Mouse (Mus musculus) midbrain, embryonic 14.5 days (tissue): ENCODE data around the gene Stk32b. TPM values are rescaled to one million over a fixed set of nuclear protein-coding genes. Genes with fewer than 3 reads are reported as not detected.

Experiments
- ATAC-seq: fragments of 200-750 bp; cut with Nextera tagmentation; 2 replicates; pipeline ENCODE4 v1.8.0; 2017; ENCODE audit warnings: moderate number of reproducible peaks, moderate library complexity; ENCODE audit not compliant: low FRiP score, low TSS enrichment
- DNase-seq: peaks from one replicate; pipeline ENCODE4 v3.0.0-alpha.2; 2015
- H3K27ac ChIP-seq: fragments of 300-500 bp; sonication (generic); replicated peaks from 2 replicates; pipeline ENCODE4 v1.5.1; 2014; ENCODE audit warnings: mild to moderate bottlenecking, low read depth, low read length, moderate library complexity
- H3K27me3 ChIP-seq: fragments of 300-500 bp; sonication (generic); 2 replicates; pipeline ENCODE4 v1.6.1; 2014; ENCODE audit warnings: low read length, control low read depth, mixed read lengths; ENCODE audit not compliant: control insufficient read depth, insufficient read depth
- H3K36me3 ChIP-seq: fragments of 300-500 bp; sonication (generic); 2 replicates; pipeline ENCODE4 v1.6.1; 2014; ENCODE audit warnings: low read length, control low read depth; ENCODE audit not compliant: control insufficient read depth, insufficient read depth
- H3K4me1 ChIP-seq: fragments of 300-500 bp; sonication (generic); 2 replicates; pipeline ENCODE4 v1.6.1; 2014; ENCODE audit warnings: mild to moderate bottlenecking, antibody characterized with exemption, low read length, control low read depth; ENCODE audit not compliant: control insufficient read depth, insufficient read depth
- H3K4me2 ChIP-seq: fragments of 300-500 bp; sonication (generic); 2 replicates; pipeline ENCODE4 v1.6.1; 2014; ENCODE audit warnings: mild to moderate bottlenecking, low read length, moderate library complexity
- H3K4me3 ChIP-seq: fragments of 300-500 bp; sonication (generic); replicated peaks from 2 replicates; pipeline ENCODE4 v1.5.1; 2014; ENCODE audit warnings: low read depth, low read length
- H3K9ac ChIP-seq: fragments of 300-500 bp; sonication (generic); replicated peaks from 2 replicates; pipeline ENCODE4 v1.6.1; 2014; ENCODE audit warnings: mild to moderate bottlenecking, low read length, moderate library complexity
- H3K9me3 ChIP-seq: fragments of 300-500 bp; sonication (generic); 2 replicates; pipeline ENCODE4 v1.6.1; 2016; ENCODE audit warnings: low read length, control low read depth, mixed read lengths; ENCODE audit not compliant: control insufficient read depth
- WGBS: fragments of 180-500 bp; shearing (Covaris S2); extraction: QIAGEN DNeasy Blood & Tissue Kit; methylation state at CpG from one replicate; pipeline ENCODE4 v1.1.7; 2014; 5-methylcytosine and 5-hydroxymethylcytosine counted together
- polyA plus RNA-seq: library from polyadenylated mRNA; unstranded; fragments of >200 nt; fragmentation: Nextera tagmentation; extraction: Ambion mirVana; gene quantifications from 2 replicates; pipeline ENCODE4 v1.2.1, GENCODE M21; 2014

The Stk32b gene
- polyA plus RNA-seq, 1 experiment from 2014 or later, result 33.4 TPM

DNA sequence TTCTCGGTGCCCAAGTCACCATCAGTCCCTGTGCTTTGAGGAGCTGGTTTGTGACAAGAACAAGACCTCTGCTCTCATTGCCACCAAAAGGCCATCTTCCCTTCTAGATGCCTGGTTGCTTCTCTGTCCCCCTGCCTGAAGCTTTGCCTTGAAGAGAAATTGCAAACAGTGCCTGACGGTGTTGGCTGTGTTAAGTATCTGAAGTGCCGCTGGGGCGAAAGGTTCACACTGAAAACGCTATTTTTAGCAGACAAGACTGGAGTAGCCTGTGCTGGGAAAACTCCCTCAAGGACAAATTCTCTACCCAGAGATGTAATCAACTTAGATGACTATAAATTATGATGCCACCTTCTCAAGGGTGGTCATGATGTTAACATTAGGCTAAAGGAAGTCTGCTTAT lies 129.1 kb downstream of the Stk32b start:
- ATAC-seq (no peak), DNase-seq (no peak)
- Histone ChIP-seq H3K9me3 (no peaks in the 10 kb centered on the region), H3K9ac (no peak overlapping the region), H3K27me3 (no peaks in the 10 kb centered on the region), H3K27ac (no peak overlapping the region), H3K4me2 (no peak overlapping the region), H3K36me3 (no peaks in the 10 kb centered on the region), H3K4me1 (no peaks in the 10 kb centered on the region), H3K4me3 (no peak overlapping the region)
- WGBS, result 88% methylated on average over 5 of the region's 5 CpGs

DNA sequence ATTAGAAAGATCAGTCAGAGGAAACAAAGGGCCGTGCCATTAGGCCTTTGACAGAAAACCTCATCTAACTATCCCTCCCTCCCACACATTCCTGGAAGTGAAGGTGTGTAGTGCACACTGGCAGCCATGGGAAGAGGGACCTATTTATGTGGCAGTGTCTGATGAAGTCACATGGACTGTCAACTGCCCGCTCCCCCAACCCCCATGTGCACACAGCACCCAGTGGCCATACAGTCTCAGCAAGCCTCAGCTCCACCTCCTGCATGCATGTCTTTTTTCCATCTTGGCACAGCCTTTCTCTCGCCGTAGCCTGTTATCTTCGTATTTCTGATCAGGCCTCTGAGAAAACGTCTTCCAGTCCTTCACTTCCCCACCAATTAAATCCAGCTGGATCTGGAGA lies 130.9 kb downstream of the Stk32b start:
- WGBS, result 84% methylated on average over 6 of the region's 6 CpGs
- ATAC-seq (no peak), DNase-seq (no peak)
- Histone ChIP-seq H3K4me3 (no peak overlapping the region), H3K4me1 (no peaks in the 10 kb centered on the region), H3K36me3 (no peaks in the 10 kb centered on the region), H3K9me3 (no peaks in the 10 kb centered on the region), H3K27me3 (no peaks in the 10 kb centered on the region), H3K27ac (no peak overlapping the region), H3K9ac (no peak overlapping the region), H3K4me2 (no peak overlapping the region)

DNA sequence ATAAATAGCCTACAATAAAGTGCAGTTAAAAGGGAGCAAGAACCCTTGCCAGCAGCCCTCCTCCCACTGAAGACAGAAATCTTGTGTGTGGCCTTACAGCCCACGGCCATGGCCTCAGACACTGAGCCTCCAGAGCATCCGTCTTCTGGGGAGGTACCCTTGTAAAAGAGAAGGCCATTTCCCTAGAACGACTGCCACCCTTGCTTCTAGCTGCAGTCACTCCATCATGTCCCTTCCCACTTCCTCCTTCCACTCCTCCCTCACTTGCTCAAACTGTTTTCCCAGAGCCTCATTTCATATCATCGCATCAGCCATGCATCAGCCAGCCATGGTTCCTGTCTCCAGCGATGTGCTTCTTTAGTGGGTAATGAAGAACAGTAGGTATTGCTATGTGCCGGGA lies 141.5 kb downstream of the Stk32b start:
- DNase-seq (no peak), ATAC-seq (no peak)
- no peak overlapping the region for H3K4me2 ChIP-seq
- H3K27ac ChIP-seq, result no peak overlapping the region
- no peaks in the 10 kb centered on the region for H3K4me1 ChIP-seq
- H3K9ac ChIP-seq, result no peak overlapping the region
- H3K4me3 ChIP-seq, result no peak overlapping the region
- H3K9me3 ChIP-seq, result no peaks in the 10 kb centered on the region
- WGBS, result 90% methylated on average over 6 of the region's 6 CpGs
- H3K36me3 ChIP-seq, result no peaks in the 10 kb centered on the region
- no peaks in the 10 kb centered on the region for H3K27me3 ChIP-seq

DNA sequence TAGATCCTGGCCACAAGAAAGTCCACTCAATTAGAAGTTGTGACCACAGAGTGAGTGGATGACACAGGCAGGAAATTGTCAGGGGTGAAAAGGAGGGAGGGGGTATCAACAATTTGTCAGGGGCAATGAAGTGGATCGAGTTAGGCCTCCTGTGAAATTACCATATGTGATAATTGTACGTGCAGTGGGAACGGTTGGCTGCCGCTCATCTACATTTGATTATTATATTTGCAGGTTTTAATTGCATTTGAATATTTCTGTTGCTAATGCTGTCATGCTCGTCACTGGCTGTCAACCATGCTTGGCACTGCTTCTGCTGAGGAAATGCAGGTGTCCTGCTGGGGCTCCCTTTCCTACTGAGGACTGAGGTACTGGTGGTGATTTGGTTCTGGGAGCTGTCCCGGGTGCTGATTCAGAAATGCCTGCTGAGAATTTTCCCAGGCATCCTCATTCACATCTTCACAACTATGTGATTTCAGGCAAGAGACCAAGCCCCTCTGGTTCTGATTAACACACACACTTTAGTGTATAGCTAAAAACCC lies 159.6 kb downstream of the Stk32b start:
- Histone ChIP-seq H3K36me3 (no peaks in the 10 kb centered on the region), H3K27ac (no peak overlapping the region), H3K4me1 (no peaks in the 10 kb centered on the region), H3K4me2 (no peak overlapping the region), H3K4me3 (no peak overlapping the region), H3K9me3 (no peaks in the 10 kb centered on the region), H3K27me3 (no peaks in the 10 kb centered on the region), H3K9ac (no peak overlapping the region)
- peak; percentile 14 for DNase-seq
- 56% methylated on average over 6 of the region's 6 CpGs for WGBS
- ATAC-seq, result peak; percentile 43; the same call in 1 of the 2 replicates

DNA sequence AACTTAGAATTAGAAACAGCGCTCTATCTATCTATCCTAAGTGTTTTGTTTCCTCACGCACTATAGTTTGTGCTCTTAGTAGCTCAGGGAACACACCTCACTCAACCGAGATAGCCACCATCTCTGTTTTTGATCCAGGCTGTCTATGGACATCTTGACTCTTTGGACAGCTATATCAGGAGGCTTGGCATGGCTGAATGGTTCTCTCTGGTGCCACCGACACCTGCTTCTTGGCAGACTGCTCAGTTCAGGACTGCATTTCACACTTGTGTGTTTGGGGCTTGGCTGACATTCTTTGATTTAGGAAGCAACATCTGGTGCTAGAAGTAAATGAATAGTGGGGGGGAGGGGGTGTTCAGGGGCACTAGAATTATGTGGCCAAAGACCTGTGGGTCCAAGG lies 162.7 kb downstream of the Stk32b start:
- no peak overlapping the region for H3K27ac ChIP-seq
- WGBS, result 86% methylated on average over 4 of the region's 4 CpGs

DNA sequence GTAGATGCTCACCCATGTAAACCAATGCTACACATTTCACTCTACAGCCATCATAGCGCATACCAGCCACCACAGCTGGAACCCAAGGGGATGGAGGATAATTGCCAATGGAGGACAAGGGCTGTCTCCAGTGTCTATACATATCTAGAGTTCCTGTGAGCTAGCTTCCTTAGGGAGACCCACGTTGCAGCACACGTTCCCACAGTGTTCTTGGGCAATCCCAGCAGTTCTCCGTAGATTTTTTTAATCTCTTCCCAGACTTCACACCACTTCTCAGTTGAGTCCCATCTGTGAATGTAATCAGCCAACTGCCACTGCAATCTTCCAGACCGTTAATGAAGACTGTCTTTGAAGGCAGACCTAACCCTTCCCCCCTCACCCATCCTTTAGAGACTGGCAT lies 165.3 kb downstream of the Stk32b start:
- Histone ChIP-seq H3K4me2 (no peak overlapping the region), H3K36me3 (no peaks in the 10 kb centered on the region), H3K27ac (no peak overlapping the region), H3K4me3 (no peak overlapping the region), H3K27me3 (no peaks in the 10 kb centered on the region), H3K9ac (no peak overlapping the region), H3K4me1 (no peaks in the 10 kb centered on the region), H3K9me3 (no peaks in the 10 kb centered on the region)
- ATAC-seq (no peak), DNase-seq (no peak)
- 77% methylated on average over 5 of the region's 5 CpGs for WGBS

More for the DNA sequence above, 162.7 kb downstream of the Stk32b start:
- Histone ChIP-seq H3K27me3 (no peaks in the 10 kb centered on the region), H3K4me2 (no peak overlapping the region), H3K9me3 (no peaks in the 10 kb centered on the region), H3K4me3 (no peak overlapping the region), H3K4me1 (no peaks in the 10 kb centered on the region), H3K36me3 (no peaks in the 10 kb centered on the region), H3K9ac (no peak overlapping the region)
- ATAC-seq (no peak), DNase-seq (no peak)

DNA sequence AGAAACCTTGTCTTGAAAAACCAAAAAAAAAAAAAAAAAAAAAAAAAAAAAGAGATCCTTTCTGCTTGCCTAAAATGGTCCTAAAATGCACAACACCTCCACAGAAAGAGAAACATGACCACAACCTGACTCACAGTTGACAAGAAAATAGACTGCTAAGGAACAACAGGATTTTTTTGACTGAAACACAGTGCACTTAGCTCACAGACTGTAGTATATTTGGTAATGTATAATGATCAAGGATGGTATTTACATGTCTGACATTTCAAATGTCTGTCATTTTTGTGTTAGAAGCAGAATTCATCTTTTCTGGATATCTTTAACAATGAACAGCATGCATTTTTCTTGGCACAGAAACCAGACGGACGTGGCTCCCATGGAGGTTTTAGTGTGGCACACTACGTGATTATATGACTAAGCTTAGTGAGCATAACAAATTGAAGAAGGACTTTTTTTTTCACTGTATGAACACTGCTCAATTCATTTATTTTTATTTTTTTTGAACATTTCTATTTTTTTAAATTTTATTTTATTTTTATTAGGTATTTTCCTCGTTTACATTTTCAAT lies 181.2 kb downstream of the Stk32b start:
- Histone ChIP-seq H3K27me3 (no peaks in the 10 kb centered on the region), H3K27ac (no peak overlapping the region), H3K9me3 (no peaks in the 10 kb centered on the region), H3K36me3 (no peaks in the 10 kb centered on the region), H3K4me3 (no peak overlapping the region), H3K4me1 (no peaks in the 10 kb centered on the region), H3K9ac (no peak overlapping the region), H3K4me2 (no peak overlapping the region)
- ATAC-seq (no peak), DNase-seq (no peak)
- WGBS, result 80% methylated on average over 4 of the region's 4 CpGs

DNA sequence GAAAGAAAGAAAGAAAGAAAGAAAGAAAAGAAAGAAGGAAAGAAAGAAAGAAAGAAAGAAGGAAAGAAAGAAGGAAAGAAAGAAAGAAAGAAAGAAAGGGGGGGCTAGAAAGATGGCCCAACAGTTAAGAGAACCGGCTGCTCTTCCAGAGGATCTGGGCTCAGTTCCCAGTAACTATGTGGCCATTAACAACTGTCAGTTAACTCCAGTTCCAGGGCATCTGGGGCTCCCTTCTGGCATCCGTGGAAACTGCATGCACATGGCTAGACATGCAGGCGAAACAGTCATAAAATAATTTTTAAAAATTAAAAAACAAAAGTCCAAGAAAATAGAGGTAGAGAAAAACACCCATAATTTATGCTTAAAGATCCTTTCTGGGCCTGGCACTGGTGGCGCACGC lies 181.7 kb downstream of the Stk32b start:
- Histone ChIP-seq H3K27ac (no peak overlapping the region), H3K4me2 (no peak overlapping the region), H3K27me3 (no peaks in the 10 kb centered on the region), H3K9ac (no peak overlapping the region), H3K36me3 (no peaks in the 10 kb centered on the region), H3K4me1 (no peaks in the 10 kb centered on the region), H3K9me3 (no peaks in the 10 kb centered on the region), H3K4me3 (no peak overlapping the region)
- WGBS, result 91% methylated on average over 5 of the region's 5 CpGs
- ATAC-seq (no peak), DNase-seq (no peak)

DNA sequence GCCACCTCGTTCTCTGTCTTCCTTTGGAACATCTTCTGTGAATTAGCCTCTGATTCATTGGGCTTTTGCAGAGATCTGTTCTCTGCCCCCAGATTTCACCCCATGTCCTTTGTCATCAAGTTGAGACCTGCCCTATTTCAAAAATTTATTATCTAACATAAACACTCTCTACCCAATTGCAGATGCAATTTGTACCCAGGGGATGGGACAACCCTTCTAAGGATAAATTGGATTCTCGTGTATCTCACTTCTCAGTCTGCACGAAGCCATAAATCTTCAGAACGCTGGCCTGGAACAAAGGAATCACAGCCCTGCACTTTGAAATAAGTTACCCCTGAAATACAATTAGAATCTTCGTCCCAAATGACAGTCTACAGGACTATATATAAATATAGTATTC lies 191.6 kb downstream of the Stk32b start:
- Histone ChIP-seq H3K4me3 (no peak overlapping the region), H3K9me3 (no peaks in the 10 kb centered on the region), H3K27me3 (no peaks in the 10 kb centered on the region), H3K9ac (no peak overlapping the region), H3K36me3 (no peaks in the 10 kb centered on the region), H3K4me1 (no peaks in the 10 kb centered on the region), H3K4me2 (no peak overlapping the region), H3K27ac (no peak overlapping the region)
- DNase-seq (no peak), ATAC-seq (no peak)
- 82% methylated on average over 5 of the region's 5 CpGs for WGBS
